ENCODE assay signal across 12 mouse cellular contexts in the genomic region with DNA sequence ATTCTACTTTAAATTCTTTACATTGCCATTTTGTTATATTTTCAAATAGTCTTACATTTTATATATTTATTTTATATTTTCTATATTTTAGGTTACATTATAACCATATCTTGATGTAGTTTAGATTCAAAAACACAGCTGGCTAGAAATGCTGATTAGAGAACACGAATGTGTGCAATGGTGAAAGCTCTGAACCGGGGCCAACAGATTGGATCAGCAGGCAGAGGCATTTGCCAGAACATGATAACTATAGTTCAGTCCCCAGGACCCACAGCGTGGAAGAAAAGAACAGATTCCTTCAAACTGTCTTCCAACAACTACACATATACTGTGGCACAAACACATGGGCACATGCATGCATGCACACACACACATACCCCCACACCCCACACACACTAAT.
"Had no signal": no experiment of that assay in that cellular context is flagged by ENCODE, and none has a peak within 500 bp of the region (broad histone marks: within the 10 kb centered on the region; RNA-seq: fewer than 3 reads in every experiment).

No protein-coding gene starts in this region.

- H3K4me1 ChIP-seq: limb, embryonic 15.5 days; midbrain, embryonic 10.5 days had no signal

- H3K27ac ChIP-seq: limb, embryonic 15.5 days; liver, embryonic 14.5 days; midbrain, embryonic 10.5 days; neural tube, embryonic 15.5 days had no signal

- ATAC-seq: lung, postnatal 0 days had no signal

- H3K9me3 ChIP-seq: limb, embryonic 15.5 days; midbrain, embryonic 10.5 days; neural tube, embryonic 15.5 days had no signal

- H3K27me3 ChIP-seq: limb, embryonic 15.5 days; neural tube, embryonic 15.5 days had no signal

- DNase-seq: kidney, postnatal 14 days; lung, postnatal 4 days; midbrain, embryonic 14.5 days; right cerebral cortex, adult 18-20 months; right cerebral cortex, postnatal 25 days; thymus, postnatal 36 days had no signal

- H3K36me3 ChIP-seq: limb, embryonic 15.5 days; neural tube, embryonic 15.5 days had no signal

- H3K9ac ChIP-seq: limb, embryonic 15.5 days; liver, embryonic 14.5 days; neural tube, embryonic 15.5 days had no signal

- H3K4me3 ChIP-seq: limb, embryonic 15.5 days; midbrain, embryonic 10.5 days; myocyte; neural tube, embryonic 15.5 days had no signal

- H3K4me2 ChIP-seq: limb, embryonic 15.5 days; neural tube, embryonic 15.5 days had no signal
